Mouse (Mus musculus) frontal cortex, adult (tissue): ENCODE data around the gene Ctsg.
"Not testable (repeated sequence)": the region's sequence is repeated elsewhere in the genome, so short reads cannot be mapped to it uniquely, and the experiment has no call there.

Source experiments
- ATAC-seq: cut with Nextera tagmentation; 2 replicates; pipeline ENCODE4 v1.9.2; 2017; ENCODE audit warnings: mild to moderate bottlenecking, moderate library complexity, mixed read lengths; ENCODE audit not compliant: low TSS enrichment

Ctsg gene

DNA sequence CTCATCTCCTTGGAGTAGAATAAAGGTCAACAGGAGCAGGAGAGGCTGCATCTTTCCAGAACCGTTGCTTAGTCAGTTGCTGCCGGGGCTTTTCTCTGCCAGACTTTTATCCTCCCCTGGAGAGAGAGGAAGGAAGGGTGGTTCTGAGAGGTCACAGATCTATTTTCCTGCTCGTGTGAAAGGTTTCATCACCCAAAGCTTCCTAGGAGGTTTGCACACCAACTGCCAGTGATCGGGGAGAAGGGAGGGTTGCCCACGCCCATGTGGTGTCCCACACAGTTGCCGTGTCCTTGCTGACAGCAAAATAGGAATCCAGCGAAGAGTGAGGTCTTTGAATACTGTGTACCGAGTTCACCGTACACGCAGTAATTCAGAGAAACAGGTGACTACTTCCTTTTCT lies at the start of gene Ctsg:
TSS of gene Ctsg (minus strand) at position 189 of the 400 bp plus-strand sequence.
- ATAC-seq = no peak

DNA sequence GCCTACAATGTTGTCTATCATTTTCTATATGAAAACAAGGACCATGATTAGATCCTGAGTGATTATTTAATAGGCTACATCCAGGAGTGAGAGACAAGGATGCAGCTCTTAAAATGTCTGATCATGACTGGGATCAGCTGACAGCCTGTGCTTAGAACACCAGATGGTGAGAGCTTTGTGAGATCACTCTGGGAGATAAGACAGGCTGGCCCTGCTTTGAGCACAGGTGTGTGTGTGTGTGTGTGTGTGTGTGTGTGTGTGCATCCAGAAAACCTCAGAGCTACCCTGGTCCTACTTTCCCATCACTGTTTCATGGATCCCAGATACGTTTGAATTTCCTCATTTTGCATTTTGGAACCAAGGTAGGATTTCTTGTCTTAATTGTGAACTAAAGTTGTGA lies 31.3 kb upstream of the Ctsg start:
- not testable (repeated sequence) for ATAC-seq

DNA sequence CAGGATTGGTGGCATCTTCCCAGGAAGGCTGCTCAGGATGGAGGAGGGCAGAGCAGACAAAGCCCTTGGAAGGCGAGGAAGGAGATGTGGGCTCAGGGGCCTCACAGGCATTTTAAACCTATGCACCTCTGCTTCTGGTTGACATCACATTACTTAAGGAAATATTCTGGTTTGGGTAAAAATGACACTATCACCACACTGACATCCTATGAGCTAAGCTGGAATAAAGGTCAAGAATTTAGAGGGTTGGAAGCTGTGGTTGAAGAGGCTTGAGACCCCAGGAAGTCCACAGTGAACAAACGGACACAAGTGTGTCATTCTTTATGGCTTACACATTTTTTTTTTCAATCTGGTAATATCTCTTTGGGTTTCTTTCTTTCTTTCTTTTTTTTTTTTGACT lies 30.1 kb upstream of the Ctsg start, which contains the start of gene Gzmd:
TSS of gene Gzmd (minus strand) at position 101 of the 400 bp plus-strand sequence.
- ATAC-seq = not testable (repeated sequence)

DNA sequence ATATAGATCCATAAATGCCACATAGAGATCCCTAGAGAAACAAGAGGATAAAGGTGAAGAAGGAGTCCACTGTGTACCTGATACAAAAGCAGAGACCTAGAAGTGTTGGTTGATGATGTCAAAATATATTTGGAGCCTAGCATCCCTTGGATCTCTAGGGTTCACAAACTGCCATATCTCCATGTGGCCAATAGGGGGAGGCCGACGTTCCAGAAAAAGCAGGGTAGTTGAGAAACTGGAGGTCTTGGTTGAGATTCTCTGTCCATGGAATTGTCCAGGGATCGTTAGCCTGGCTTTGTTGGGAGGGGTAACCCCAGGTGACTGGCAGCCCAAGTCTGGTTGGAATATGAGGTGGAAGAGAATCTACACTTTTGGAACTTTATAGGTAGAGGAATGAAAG lies 26.0 kb upstream of the Ctsg start:
- no peak for ATAC-seq

DNA sequence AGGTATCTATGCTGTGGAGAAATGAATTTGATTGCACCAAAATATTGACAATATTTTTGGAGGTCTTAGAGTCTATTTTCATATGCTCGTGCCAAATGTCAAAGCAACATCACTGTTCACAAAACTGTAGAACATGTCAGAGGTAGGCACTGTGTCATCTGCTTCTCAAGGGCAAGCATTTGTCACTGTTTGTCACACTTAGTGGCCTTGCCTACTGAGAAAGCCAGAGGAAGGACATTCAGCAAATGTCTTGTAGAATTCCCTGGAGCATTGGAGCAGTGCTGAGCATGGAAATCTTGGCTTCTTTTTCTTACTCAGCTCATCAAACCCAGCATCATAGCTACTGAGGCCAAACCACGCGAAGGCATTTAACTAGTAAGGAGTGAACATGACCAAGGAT lies 21.1 kb upstream of the Ctsg start:
- ATAC-seq = no peak

DNA sequence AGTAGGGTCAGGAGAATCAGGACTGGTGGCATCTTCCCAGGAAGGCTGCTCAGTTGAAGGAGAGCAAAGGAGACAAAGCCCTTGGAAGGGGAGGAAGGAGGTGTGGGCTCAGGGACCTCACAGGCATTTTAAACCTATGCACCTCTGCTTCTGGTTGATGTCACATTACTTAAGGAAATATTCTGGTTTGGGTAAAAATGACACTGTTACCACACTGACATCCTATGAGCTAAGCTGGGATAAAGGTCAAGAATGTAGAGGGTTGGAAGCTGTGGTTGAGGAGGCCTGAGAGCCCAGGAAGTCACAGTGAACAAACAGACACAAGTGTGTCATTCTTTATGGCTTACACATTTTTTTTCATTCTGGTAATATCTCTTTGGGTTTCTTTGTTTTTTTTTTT lies 18.2 kb upstream of the Ctsg start, which contains the start of gene Gzme:
TSS of gene Gzme (minus strand) at position 101 of the 400 bp plus-strand sequence.
- no peak for ATAC-seq

DNA sequence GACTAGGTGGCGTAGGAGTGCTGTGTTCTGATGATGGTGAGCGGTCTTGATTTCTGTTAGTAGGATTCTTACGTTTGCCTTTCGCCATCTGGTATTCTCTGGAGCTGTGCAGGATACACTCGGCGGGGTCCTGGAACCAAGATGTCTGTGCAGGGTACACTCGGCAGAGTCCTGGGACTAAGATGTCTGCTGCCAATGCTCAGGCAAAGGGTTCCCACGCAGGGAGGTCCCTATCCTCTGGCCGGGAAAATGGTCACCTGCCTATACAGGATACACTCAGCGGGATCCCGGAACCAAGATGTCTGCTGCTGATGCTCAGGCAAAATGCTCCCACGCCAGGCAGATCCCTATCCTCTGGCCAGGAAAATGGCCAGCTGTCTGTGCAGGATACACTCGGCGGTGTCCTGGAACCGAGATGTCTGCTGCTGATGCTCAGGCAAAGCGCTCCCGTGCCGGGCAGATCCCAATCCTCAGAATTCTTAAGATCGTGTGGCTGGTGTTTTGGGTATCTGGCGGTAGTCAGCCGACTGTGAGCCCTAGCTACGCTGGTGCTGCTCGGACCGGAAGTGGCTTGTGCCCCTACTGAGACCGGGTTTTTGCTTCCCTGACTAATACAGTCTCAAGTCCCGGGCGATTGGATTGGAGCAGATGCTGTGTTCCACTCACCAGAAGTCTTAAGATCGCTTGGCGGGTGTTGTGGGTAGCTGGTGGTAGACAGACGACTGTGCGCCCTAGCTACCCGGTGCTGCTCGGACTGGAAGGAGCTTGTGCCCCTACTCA lies 13.3 kb upstream of the Ctsg start:
- not testable (repeated sequence) for ATAC-seq

DNA sequence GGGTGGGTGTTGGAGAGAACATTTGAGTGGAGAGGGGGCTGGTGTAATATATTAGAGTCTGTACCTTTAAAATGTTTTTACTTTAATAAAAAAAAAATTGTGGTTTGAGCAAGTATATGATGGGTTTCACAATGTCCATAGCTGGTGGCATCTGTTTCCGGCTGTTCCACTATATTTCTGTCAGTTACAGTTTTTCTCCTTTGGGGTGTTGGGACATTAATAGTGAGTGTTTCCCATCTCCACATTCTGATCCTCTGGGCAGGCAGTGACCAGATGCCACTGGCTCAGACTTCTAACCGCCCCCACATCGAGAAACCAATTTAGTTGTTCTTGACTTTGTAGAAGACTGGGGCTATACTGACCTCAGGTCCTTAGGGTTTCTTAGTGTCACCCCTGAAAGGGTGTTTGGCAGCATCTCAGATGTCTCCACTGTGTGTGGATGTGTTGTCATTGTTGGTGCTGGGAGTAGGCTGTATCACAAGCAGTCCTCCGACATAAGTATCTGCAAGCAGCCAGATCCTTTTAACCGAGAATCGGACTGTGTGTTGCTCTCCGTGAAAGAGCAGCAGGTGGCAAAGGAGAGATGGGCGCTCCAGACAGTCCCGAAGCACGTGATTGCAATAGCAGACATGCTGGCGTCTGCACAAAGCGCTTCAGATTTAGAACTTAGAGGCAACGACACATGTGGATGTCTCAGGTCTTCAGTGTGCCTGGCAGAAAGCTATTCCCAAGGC lies 3.2 kb upstream of the Ctsg start:
- no peak for ATAC-seq

DNA sequence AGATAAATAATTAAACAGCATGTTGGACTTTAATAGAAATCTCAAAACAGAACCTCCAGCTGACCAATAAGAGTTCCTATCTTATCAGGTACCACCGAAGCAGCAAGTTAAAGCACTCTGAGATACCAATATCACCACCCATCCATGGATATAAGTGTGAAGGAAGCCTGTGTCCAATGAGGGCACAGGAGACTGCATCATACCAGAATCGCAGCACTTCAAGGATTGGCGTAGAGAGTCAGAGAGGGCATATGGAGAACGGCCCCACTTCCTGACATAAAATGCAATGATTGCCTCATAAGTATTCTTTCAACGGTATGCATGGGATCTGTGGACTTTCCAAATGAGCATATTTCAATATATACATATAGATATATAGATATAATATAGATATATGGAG lies 2.6 kb upstream of the Ctsg start:
- no peak for ATAC-seq

DNA sequence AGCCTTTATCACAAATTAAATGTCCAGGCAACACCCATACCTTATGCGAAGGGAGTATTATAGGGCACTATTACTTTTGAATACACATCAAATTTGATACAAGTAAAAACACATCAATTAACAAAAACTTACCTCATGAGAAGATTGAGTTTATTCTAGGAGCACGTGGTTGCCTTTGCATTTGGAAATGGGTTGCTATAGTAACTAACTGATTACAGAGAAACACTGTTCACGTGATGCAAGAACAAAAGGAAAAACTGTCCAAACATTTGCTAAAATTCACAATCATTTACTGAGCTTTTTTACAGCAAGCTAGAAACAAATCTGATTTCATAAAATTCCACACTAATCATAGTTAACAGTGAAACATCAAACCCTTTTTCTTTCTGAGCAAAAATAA lies 1.1 kb upstream of the Ctsg start:
- ATAC-seq = no peak

DNA sequence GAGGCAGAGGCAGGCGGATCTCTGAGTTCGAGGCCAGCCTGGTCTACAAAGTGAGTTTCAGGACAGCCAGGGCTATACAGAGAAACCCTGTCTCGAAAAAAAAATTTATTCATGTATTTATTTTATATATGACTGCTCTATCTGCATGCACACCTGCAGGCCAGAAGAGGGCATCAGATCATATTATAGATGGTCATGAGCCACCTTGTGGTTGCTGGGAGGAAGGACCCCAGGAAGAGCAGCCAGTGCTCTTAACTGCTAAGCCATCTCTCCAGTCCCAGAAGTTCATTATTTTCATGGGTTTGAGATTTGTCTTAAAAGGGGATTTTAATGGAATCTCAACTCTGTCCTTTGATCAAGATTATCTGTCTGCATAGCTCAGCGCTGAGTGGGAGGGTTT lies 3.4 kb downstream of the Ctsg start:
- ATAC-seq = no peak

DNA sequence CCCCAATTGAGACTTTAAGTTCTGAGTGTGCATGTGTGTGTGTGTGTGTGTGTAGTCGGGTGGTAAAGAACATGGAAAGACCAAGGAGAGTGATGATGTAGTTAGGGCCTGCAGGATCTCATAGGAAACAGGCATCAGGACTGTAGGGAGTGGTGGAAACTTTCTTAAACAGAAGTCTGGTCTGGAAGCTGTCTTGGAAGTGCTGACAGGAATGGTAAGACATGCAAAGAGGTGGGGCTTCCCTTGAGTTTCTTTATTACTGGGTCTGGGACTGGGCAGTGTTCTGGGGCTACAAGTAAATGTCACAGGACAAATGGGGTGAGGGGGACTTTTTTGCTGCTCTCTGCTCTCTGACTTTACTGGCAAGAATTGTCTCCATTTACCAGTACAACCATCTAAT lies 4.8 kb downstream of the Ctsg start:
- no peak for ATAC-seq

DNA sequence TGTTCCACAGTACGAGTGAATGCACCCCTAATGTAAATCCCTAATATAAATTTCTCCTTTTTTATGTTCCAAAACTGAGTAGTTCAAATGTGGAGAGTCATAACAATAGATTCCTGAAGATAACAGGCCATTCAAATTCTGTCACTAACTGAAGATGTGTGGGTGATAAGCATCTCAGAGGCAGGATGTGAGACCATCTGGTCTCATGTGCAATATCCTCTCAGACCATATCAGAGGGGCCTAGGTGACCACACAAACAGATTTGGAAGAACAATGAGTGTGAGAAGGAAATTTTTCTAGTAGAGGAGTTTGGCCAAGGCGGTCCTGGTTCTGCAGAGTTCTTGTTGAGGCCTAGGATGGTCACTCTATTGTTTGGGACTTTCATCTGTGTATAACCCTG lies 9.0 kb downstream of the Ctsg start:
- no peak for ATAC-seq

DNA sequence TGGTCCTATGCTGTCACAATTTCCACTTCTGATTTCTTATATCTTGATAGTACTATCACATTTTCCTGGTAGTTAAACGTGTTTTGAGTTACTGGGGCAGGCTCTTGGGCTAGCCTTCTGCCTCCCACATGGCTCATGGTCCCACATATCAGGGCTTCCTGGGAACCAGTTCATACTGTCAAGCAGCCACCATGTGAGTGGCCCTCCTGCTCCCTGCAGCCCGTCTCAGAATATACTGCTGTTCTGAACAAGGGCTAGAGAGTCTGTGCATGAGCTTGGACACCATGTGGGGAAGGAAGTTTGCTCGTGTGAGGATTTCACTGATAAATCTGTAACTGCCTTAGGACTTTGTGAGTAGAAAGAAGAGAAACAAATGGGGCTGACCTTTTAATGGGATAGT lies 15.7 kb downstream of the Ctsg start:
- no peak for ATAC-seq

DNA sequence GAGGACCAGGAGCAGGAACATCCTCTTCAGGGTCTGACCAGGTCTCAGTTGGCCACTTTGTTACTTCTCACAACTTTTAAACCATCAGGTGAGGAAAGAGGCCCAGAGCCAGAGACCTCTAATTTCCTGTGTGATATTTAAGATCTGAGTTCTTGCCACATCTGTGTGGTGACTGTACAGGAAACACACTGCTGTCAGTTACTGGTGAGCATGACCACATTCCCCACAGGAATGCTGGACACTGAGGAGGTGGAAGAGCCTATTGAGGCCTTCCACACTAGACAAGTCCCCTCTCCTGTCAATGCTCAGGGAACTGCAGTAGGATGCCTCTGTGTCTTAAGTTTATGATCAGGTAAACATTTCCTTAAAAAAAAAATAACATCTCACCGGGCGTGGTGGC lies 17.2 kb downstream of the Ctsg start, which contains the start of gene Mcpt8:
TSS of gene Mcpt8 (minus strand) at position 107 of the 400 bp plus-strand sequence.
- no peak for ATAC-seq

DNA sequence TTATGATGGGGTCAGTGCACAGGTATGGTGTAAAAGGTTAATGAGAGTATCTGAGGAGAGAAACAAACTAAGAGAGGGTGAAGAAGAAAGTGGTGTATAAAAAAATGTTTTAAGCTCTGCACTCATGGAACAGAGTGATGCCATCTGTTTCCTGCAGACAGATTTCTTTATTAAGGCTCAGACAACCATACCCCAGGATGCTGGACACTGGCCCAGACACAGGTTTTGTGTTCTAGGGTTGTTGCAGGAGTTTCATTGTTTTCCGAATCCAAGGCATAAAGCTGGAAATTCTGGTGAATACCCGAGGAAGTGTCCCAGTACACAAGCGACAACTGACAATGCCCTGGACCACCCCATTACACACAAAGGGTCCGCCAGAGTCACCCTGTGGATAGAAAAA lies 20.4 kb downstream of the Ctsg start:
- ATAC-seq = no peak

DNA sequence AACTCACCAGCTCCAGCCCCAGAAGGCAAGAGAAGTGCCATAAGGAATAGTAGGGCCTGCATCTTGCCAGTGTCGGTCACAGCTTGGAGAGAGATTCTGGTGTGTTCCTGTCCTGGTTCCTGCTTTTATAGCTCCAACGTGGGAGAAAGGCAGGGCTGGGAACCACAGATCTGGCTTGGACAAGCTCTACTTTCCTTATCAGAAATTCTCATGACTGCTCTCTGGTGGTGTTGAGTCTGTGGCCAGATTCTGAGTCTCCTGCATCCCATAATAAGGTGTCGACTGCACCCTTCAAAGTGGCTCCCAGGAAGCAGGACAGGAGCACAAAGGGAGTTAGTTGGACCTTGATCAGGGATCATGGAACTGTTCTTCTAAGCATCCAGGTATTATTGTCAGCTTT lies 40.2 kb downstream of the Ctsg start, which contains the start of gene Mcpt4:
TSS of gene Mcpt4 (minus strand) at position 101 of the 400 bp plus-strand sequence.
- not testable (repeated sequence) for ATAC-seq

DNA sequence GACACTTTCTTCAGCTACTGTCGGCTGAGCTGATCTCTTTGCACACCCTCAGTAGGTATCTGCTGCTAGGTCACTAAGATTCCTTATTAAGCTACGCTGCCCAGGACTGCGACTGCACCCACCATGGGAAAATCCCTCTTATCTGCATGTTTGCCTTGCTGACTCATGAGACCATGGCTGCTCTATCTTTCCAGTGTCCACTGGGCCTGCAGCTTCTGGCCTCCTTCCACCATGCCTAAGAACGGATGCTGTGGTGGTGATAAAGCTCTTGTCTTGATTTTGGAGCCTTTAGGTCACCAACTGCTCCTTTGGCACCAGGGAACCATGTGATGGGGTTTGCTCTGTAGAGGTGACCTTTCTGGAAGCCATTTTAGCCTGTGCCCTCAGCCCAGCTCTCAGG lies 44.7 kb downstream of the Ctsg start:
- ATAC-seq = no peak

DNA sequence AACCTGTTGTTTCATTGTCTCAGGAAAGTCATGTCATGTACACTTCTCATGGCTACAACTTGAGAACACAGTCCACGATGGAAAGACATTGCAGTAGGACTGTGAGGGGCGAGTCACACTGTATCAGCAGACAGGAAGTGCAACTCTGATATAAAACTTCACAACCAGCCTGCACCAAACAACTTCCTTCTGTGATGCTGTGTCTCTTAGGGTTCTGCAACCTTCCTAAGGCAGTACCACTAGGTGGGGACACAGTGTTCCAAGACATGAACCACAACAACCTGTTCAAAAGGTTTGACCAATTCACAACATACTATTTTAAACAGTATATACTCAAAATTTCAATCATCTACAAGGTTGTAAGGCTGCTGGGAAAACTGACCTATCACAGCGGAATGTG lies 47.0 kb downstream of the Ctsg start:
- ATAC-seq = no peak
